Mouse (Mus musculus) megakaryocyte-erythroid progenitor cell, adult 5-6 weeks (primary cell): ENCODE measurements around the gene Trh. TPM values are rescaled to one million over a fixed set of nuclear protein-coding genes. Genes with fewer than 3 reads are reported as not detected.
A peak's percentile ranks its signal among the peaks of the same experiment; 100 is the strongest.

Source experiments
- ATAC-seq: replicated peaks from 2 replicates; pipeline ENCODE4 v1.8.0; 2016; ENCODE audit warnings: mild to moderate bottlenecking, inconsistent platforms; ENCODE audit not compliant: severe bottlenecking, poor library complexity, low FRiP score, low TSS enrichment
- total RNA-seq, 2 experiments: library from RNA; stranded (forward) in 1 of 2; stranded (reverse) in 1 of 2; fragments of 200-1000, 215-1000 nt in 1 of 2; fragments of >200 nt in 1 of 2; fragmentation: Nextera tagmentation in 1 of 2; gene quantifications; 2 replicates each; pipeline ENCODE4 v1.2.3; 2014 to 2017

Gene Trh
- total RNA-seq (2014; fragmentation: Nextera tagmentation) (not detected in 2 replicates), total RNA-seq (2017) (not detected in 2 replicates)

- ATAC-seq, result no peak
Measured at GRCm38 (mm10) chr6:92244591-92244990, at the start of gene Trh. TSS of gene Trh (minus strand) at chr6:92244650.

GRCm38 (mm10) chr6:92290826-92291225 is 46.4 kb upstream of the Trh start:
- ATAC-seq, result no peak

- no peak for ATAC-seq
Measured at GRCm38 (mm10) chr6:92286889-92287288, 42.4 kb upstream of the Trh start.

- peak; percentile 81 for ATAC-seq
Measured at GRCm38 (mm10) chr6:92286258-92286888, 41.9 kb upstream of the Trh start.

GRCm38 (mm10) chr6:92285559-92285958 is 41.1 kb upstream of the Trh start:
- no peak for ATAC-seq

DNA sequence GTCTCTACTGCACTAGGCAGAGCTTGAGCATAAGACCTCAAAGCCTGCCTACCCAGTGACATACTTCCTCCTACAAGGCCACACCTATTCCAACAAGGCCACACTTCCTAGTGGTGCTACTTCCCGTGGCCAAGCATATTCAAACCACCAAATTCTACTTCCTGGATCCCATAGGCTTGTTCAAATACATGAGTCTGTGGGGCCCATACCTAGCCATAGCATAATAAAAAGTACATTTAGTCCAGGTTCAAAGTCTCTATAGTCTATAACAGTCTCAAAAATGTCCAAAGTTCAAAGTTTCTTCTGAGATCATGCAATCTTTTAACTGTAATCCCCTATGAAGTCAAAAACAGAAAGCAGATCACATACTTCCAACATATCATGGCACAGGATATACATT is 32.7 kb upstream of the Trh start:
- ATAC-seq, result no peak

GRCm38 (mm10) chr6:92273652-92274322 is 29.3 kb upstream of the Trh start:
- peak; percentile 96 for ATAC-seq

- no peak for ATAC-seq
Measured at GRCm38 (mm10) chr6:92272601-92273000, 28.2 kb upstream of the Trh start.

DNA sequence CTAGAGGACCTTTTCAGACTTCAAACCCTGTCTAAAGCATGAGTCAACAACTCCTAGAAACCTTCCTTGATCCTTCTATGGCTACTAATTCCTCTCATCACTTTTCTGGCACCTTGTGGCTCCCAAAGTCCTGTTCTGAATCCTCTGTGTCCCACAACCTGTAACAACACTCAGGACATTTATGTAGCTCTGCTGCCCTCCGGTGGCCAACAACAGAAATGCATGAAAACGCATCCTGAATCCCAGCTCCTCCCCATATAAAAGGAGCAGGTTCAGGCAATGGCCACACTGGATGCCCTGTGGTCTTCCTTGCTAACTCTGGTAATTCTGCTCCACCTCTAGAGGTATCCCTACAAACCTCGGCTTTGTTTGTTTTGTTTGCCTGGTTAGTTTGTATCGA is 24.6 kb upstream of the Trh start:
- ATAC-seq, result peak; percentile 46; the same call in 1 of the 2 replicates

- no peak for ATAC-seq
Measured at GRCm38 (mm10) chr6:92268001-92268400, 23.6 kb upstream of the Trh start.

DNA sequence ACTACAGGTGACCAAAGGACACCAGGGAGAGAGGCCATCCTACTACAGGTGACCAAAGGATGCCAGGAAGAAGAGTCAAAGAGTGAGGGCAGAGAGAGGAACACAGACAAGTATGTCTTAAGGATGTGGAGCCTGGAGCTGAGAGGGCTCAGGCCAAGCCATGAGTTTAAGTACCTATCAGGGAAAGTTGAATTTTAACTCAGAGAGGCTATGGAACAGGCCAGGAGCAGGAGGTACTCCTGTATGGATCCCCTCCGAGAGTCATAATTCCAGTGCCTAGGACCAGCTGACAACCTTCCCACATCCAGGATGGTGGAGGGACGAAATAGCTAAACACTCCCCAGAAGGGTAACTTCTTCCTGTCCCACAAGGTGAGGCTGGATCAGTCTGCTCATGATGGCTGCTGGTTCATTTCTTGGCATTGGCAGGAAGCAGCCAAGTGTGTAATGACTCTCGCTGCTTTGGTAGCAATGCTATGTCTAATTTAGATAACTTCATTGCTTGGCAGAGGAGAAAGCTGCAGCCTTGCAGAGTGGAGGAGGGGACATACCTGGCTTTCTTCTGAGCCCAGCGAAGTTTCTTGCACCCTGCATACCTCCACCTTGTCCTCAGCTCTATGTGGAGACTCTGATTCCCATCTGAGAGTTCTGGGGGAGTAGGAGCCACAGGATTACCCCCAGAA is 16.9 kb upstream of the Trh start:
- ATAC-seq, result no peak

DNA sequence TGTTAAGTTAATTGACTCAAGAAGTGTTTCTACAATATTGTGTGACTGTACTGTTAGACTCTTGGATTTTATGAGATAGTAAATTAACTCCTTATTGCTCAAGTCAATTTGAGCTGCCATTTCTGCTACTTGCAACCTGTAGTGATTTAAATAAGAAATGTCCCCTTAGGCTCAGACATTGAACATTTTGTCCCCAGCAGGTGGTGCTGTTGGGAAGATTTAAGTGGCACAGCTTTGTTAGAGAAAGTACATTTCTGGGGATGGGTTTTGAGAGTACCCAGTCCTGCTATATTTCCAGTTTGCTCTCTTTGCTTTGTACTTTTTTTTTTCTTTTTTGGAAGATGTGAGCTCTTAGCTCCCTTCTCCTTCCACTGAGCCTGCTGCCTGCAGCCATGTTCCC is 10.9 kb upstream of the Trh start:
- no peak for ATAC-seq

- ATAC-seq, result no peak
Measured at GRCm38 (mm10) chr6:92253253-92253870, 8.9 kb upstream of the Trh start.

GRCm38 (mm10) chr6:92247215-92247919 is 2.9 kb upstream of the Trh start:
- ATAC-seq, result no peak

DNA sequence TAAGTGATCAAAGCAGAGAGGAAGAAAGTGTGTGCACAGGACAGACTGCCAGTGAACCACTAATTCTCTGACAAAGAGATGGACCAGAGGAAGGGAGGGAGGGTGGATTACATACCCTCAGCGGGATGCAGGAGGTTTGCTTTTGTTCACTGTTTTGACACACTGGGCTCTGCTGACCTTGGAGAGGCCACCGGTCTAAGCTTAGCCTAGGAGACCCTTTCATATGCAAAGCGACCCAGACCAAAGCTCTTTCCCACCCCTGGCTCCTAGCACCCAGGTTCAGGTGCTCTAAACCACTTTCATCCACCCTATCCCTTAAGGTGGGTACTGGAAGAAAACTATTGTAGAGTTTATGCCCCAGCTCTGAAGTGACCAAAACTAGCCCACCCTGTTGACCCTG is 1.9 kb upstream of the Trh start:
- ATAC-seq, result no peak

DNA sequence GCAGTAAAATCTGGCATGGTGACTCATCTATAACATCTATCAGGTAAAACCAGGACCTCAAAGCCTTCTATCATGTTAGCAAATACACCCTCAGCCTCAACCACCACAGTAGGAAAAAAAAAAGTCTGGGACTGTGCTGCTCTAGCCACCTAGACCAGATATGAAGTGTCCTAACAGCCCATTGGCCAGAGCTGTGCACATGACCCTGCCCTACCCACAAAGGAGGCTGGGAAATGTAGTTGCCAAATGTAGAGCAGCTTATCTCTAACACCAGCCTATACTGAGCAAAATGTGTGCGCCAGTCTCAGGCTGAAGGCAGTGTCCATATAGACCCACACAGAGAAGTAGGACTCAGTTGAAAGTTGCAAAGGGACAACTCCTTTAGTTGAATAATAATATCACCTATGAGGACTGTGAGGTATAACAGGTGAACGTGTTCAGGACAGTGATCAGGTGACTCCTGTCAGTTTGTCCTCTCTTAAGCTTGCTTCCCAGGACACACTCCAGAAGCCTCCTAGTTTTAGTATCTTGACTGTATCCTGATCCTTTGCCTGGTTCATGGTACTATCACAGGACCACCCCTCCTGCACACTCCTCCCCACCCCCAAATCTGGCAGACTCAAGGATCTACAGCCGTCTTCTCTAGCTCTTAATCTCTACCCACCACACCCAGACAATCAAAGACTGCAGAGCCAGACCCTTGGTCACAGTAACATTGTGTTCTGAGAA is 3.1 kb downstream of the Trh start:
- ATAC-seq, result peak; percentile 97

DNA sequence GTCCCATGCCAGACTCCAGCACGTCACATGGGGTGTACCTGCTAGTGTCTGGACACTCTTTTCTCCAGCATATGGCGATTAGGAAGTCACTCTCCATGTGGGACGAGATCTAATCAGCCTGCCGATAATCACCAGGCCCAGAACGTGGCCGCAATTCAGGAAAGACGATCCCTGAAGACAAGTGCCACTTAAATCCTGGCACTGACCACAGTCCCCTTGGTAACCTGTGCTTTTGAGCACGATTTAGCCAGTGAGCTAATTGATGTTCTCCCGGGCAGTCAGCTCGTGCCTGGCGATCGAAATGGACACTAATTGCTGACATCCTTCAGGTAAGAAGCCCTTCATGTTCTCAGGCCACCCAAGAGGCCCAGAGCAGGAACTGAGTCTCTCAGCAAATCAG is 9.4 kb downstream of the Trh start:
- no peak for ATAC-seq

- no peak for ATAC-seq
Measured at GRCm38 (mm10) chr6:92231762-92232161, 12.7 kb downstream of the Trh start.

DNA sequence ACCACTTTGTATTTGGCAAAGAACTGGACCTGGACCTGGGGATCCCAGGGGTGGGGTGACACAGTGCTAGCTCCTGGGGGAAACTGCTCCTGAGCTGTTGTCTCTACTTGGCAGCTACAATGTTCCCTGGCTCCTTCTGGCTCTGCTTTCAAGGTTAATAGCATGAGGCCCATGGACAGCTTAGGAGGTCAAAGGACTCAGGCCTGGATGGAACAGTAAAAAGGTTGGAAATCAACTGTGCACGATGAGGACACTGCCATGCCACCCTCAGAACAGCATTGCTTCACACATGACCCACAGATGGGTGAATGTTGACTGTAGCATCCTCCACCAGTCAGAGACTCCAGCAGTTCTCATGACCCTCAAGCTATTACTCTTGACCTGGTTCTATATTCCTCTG is 13.1 kb downstream of the Trh start:
- no peak for ATAC-seq
